Mouse (Mus musculus): Measurements from ENCODE around the gene Cemip.

The Cemip gene

GRCm38 (mm10) chr7:83952511-83952910, 133.8 kb downstream of the Cemip start:
- DNase-seq: no peak

- DNase-seq: no peak
Measured at GRCm38 (mm10) chr7:83951327-83951726, 135.0 kb downstream of the Cemip start.

- DNase-seq: no peak
Measured at GRCm38 (mm10) chr7:83949662-83950061, 136.6 kb downstream of the Cemip start.

- no peak for DNase-seq
Measured at GRCm38 (mm10) chr7:83948743-83949142, 137.6 kb downstream of the Cemip start.

- no peak for DNase-seq
Measured at GRCm38 (mm10) chr7:83941701-83942101, 144.6 kb downstream of the Cemip start.

GRCm38 (mm10) chr7:83940136-83940535, 146.2 kb downstream of the Cemip start:
- DNase-seq: no peak

GRCm38 (mm10) chr7:83939017-83939721, 147.1 kb downstream of the Cemip start:
- no peak for DNase-seq

- no peak for DNase-seq
Measured at GRCm38 (mm10) chr7:83921637-83922036, 164.7 kb downstream of the Cemip start.

GRCm38 (mm10) chr7:83920241-83920640, 166.1 kb downstream of the Cemip start:
- no peak for DNase-seq

- peak; percentile 78 to 86 for DNase-seq
Measured at GRCm38 (mm10) chr7:83914566-83914965, 171.7 kb downstream of the Cemip start.

GRCm38 (mm10) chr7:83913995-83914394, 172.3 kb downstream of the Cemip start:
- DNase-seq: no peak

GRCm38 (mm10) chr7:83913405-83913932, 172.8 kb downstream of the Cemip start:
- peak in 1 of 2 experiments; percentile 44 for DNase-seq

- no peak for DNase-seq
Measured at GRCm38 (mm10) chr7:83911909-83912308, 174.4 kb downstream of the Cemip start.

GRCm38 (mm10) chr7:83904831-83905230, 181.5 kb downstream of the Cemip start:
- DNase-seq: no peak

- no peak for DNase-seq
Measured at GRCm38 (mm10) chr7:83902296-83903145, 183.8 kb downstream of the Cemip start.

- no peak for DNase-seq
Measured at GRCm38 (mm10) chr7:83901425-83901824, 184.9 kb downstream of the Cemip start.

- no peak for DNase-seq
Measured at GRCm38 (mm10) chr7:83900519-83900918, 185.8 kb downstream of the Cemip start.

GRCm38 (mm10) chr7:83898267-83898666, 188.0 kb downstream of the Cemip start:
- DNase-seq: no peak

- DNase-seq: no peak
Measured at GRCm38 (mm10) chr7:83896077-83896740, 190.1 kb downstream of the Cemip start.

- DNase-seq: no peak
Measured at GRCm38 (mm10) chr7:83894348-83894747, 192.0 kb downstream of the Cemip start.

- no peak for DNase-seq
Measured at GRCm38 (mm10) chr7:83892333-83892669, 194.0 kb downstream of the Cemip start.

GRCm38 (mm10) chr7:83891433-83892332, 194.6 kb downstream of the Cemip start:
- DNase-seq: peak; percentile 100

Measured in lung, postnatal 4 days (tissue).